Mouse (Mus musculus): ENCODE results near the gene Fhl3.

Fhl3 gene

DNA sequence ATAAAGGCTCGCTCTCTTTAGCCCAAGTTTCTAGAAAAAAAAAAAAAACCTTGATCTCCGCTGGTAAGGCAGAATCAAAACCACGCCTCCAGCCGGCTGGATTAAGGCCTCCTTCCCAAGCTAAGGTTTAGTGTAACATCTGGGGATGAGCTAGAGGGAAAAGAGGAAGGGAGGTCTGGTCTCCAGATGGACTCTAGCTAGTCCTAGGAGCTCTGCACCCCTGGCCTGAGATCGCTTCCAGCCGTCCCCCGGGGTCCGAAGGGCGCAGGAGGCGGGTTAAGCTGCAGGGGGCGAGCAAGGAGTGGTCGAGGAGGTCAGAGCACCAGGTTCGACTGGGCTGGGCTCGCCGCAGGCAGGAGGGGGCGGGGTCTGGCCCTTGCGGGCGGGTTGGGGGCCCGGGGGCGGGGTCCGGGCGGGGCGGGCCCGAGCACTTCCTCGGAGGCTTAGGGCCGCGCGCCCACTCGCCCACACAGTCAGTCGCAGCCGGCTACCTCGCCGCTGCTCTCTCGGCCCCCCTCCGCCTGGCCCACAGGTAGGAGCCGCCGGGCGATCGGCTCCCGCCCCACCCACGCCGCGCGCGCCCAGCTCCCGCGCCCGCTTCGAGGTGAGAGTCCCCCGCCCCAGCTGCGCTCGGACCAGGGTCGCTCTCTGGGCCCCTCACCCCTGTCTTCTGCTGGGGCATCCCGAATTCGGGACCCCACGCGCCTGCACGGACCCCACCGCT is at the start of gene Fhl3:
TSS of gene Fhl3 (plus strand) at position 454 of the 724 bp plus-strand sequence.
- peak; percentile 79 for DNase-seq (ENCODE audit: low read depth, low spot score)

DNA sequence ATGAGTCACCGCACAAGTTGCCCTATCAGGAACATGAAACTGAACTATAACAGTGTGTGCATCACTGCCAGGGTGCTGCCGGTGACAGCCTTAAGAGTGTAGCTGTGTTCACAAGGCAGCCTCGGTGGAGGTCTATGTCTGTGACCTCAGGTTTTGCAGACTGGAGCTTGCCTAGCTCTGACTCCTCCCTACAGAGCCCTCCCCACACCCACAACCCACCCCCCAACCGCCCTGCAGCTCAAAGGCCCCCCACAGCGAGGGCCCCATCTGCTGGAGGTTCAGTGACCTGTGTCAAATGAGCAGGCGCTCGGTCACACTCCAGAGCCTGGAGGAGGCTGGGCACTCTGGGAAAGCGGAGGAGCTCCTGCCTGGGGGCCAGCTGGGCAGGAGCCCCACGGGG is 47.6 kb upstream of the Fhl3 start:
- no peak for DNase-seq (ENCODE audit: low read depth, low spot score)

DNA sequence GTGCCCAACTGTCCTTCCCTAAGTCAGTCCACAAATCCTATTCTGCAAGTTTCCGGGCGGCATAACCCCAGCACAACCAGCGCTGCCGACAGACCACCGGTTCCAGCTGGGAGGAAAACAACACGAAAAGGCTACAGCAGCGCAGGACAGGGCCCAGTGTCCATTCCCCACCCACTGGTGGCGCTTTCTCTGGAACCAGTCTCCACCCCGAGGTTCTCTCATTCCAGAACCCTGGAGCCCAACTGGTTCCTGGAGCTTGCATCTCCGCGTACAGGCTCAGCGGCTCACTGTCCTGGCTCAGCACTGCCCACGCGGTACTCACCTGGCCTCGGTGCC is 44.0 kb upstream of the Fhl3 start, which contains the start of gene Pou3f1:
TSS of gene Pou3f1 (plus strand) at position 290 of the 336 bp plus-strand sequence.
- no peak for DNase-seq (ENCODE audit: low read depth, low spot score)

DNA sequence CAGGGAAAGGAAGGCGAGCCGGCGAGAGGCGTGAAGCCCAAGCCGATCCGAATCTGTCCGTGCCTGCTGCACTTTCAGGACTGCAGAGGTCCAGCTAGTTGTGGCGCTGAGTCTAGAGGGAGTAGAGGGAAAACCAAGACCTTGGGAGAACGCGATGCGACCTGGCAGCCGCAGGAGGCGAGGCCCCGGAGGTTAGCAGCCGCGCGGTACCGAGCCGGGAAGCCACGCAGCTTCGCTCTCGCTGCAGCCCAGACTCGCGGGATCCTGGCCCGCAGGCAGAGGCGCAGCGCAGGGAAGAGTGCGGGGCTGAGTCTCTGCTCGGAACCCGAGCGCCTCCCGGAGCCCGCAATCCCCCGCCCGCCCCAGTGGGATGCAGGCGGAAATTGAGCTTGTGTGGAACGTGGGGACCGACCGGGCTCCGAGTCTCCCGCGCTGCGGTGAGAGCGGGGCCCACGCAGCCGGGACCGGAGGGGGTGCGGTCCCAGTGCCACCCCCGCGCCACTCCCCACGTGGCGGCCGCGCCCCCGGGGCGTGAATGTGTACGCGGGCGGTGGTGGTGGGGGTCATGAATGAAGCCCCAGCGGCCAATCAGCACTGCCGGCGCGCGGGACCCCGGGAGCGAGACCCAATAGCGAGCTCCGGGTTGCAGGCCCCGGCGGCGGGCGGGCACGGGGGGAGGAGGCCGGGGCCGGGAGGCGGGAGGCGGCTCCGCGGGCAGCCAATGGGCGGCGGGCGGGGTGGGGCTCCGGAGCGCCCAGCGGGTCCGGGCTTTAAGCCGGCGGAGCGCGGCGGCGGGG is 43.4 kb upstream of the Fhl3 start:
- peak; percentile 54 for DNase-seq (ENCODE audit: low read depth, low spot score)

DNA sequence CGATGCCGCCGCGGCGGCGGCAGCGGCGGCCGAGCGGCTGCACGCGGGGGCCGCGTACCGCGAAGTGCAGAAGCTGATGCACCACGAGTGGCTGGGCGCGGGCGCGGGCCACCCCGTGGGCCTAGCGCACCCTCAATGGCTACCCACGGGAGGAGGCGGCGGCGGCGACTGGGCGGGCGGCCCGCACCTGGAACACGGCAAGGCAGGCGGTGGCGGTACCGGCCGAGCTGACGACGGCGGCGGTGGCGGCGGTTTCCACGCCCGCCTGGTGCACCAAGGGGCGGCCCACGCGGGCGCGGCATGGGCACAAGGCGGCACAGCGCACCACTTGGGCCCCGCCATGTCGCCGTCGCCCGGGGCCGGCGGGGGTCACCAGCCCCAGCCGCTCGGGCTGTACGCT is 42.7 kb upstream of the Fhl3 start:
- no peak for DNase-seq (ENCODE audit: low read depth, low spot score)

DNA sequence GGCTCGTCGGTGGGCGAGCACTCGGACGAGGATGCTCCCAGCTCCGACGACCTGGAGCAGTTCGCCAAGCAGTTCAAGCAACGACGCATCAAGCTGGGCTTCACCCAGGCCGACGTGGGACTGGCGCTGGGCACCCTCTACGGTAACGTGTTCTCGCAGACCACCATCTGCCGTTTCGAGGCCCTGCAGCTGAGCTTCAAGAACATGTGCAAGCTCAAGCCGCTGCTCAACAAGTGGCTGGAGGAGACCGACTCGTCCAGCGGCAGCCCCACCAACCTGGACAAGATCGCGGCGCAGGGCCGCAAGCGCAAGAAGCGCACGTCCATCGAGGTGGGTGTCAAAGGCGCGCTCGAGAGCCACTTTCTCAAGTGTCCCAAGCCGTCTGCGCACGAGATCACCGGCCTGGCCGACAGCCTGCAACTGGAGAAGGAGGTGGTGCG is 42.1 kb upstream of the Fhl3 start:
- DNase-seq (ENCODE audit: low read depth, low spot score) = no peak

DNA sequence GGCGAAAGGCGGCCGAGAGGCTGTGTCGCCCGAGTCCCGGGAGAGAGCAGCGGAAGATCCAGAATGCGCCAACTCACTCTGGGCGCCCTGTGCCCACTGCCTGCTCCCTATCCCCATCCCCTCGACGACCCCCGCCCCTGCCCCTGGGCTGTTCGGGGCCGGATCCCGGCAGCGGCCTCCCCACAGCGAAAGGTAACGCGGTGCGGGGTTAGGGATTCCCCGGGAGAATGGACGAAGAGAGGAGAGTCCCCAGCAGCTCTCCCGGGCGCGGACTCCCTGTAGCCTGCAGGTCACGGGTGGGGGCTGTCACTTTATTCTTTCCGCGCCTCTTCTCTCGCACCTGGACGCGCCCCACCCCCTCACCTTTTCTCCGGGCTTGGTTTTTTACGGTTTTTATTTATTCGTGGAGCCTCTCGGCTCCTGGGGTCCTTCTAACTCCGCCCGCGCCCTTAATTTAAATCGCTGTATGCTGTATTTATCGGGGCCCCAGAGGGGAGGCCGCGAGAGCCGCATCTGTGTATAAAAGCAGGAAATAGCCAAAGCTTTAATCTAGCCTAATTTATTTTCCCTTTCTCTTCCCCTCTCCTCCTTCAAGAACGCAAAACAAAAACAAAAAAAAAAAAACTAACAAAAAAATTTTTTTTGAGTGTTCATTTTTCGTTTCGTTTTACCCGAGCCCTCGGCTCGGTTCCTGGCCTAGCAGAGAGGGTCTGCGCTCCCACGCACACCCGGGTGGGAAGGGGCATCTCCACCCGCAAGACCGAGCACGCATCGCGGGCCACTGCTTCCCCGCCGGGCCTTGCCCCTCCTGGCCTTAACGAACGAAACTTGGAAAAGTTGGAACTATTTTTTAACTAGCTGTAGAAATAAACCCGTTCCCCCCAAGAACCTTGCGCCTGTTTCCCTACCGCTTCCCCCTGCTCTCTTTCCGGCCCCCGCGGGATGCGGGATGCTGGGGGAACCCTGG is 41.0 kb upstream of the Fhl3 start:
- DNase-seq (ENCODE audit: low read depth, low spot score) = no peak

DNA sequence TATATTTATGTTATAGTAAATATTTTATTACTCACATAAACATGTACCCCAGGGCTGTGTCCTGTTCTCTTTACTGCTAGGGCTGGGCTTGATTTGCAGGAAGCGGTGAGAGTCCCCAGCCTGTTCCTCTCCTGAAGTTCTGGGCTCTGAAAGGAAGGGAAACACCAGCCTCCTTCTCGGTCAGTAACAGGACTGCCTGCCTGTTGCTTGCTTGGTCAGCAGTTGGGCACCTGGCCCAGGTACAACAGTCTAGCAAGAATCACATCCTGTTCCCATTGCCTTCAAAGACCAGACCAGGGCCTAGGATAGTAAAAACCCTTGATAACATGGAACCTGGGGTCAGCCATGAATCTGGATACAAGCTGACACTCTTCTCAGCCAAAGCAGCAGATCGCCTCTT is 39.9 kb upstream of the Fhl3 start:
- DNase-seq (ENCODE audit: low read depth, low spot score) = no peak

DNA sequence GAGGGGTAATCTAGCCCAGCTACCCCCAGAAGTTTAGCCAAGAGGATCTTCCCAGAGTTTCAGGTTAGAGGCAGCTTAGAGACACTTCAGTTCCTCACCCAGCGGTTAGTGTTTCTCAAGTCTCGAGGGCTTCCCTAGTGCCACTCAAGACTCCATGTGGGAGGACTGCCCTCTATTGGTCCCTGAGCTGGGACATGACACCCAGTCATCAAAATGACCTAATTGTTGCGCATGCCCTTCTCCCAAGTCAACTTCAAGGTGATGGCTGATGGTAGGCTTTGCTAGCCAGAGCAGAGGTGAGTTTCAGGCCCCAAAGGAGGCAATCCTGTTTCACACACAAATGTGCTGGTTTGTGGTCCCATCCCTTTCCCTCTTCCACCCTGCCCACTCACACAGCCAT is 37.5 kb upstream of the Fhl3 start:
- DNase-seq (ENCODE audit: low read depth, low spot score) = no peak

DNA sequence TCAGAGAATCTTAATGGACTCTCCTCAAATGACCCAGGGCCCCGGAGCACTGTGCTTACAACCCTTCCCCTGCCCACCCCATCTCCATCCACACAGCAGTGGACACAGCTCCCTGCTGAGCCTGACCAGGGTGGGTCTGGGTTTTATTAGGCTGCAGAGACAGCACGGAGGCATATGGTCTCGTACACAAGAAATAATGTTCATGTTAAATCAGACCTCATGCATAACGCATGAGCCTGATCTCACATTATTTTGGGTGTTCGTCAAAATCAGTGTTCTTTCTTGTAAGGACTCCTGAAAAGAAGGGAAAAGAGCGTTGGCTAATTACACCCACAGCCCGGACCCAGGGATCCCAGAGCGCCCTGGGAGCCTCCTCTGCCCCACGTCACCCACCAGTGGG is 36.3 kb upstream of the Fhl3 start:
- no peak for DNase-seq (ENCODE audit: low read depth, low spot score)

DNA sequence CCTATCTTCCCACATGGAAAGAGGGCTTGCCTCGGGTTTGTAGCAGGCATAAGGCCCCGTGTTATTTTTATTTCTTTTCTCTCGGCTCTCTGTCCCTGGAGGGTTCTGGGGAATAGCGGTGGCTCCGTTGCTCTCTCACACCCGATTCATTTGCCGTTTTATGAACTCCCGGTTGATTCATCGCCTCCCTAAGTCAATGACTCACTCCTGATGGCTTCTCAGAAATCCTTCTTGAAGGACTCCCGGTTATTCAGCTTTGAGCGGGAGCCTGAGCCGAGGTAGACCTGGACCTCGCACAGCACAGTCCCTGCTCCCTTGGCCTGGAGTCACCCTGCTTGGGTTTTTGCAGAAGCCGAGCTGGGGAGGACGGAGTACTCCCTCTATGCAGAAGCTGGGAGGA is 35.9 kb upstream of the Fhl3 start:
- no peak for DNase-seq (ENCODE audit: low read depth, low spot score)

DNA sequence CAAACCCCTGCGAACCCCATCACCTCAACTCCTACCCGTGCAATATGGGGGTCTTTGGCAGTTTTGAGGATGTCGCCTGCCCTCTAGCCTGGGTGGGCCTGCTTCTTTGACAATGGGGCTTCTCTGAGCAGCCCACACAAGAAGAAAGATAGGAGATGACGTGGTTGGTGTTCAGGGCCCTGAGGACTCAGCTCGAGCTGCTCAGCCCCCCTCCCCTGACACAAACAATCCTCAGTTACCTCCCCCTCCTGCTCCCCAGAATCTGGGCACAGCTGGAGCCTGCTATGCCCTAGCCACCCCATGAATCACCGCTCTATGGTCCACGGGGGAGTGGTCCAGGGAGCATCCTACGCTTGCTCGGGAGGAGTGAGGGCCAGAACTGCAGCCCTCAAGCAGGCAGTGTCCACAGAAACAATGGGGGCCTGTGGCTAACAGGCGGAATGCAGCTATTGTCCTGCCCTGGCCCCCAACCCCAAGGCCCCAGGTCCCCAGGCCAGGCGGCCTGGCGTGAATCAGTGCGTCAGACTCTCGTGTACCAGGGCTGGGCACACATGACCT is 32.9 kb upstream of the Fhl3 start:
- no peak for DNase-seq (ENCODE audit: low read depth, low spot score)

DNA sequence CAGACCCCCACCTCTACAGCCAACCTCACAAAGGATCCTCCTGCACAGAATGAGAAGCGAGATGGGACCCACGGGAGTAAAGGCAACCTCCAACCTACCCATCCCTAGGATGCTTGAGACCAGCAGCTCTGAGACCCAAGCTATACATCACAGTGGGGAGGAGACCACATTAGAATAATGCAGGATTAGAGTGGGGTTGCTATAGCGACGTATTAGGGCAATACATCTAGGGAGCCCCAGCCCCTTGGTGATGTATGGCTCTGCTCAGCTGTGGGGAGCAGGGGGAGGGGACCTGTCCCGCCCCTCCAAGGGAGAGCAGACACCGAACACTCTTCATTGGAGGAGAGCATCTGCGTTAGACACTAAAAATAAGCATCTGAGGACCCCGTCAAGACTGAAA is 32.4 kb upstream of the Fhl3 start:
- DNase-seq (ENCODE audit: low read depth, low spot score) = no peak

DNA sequence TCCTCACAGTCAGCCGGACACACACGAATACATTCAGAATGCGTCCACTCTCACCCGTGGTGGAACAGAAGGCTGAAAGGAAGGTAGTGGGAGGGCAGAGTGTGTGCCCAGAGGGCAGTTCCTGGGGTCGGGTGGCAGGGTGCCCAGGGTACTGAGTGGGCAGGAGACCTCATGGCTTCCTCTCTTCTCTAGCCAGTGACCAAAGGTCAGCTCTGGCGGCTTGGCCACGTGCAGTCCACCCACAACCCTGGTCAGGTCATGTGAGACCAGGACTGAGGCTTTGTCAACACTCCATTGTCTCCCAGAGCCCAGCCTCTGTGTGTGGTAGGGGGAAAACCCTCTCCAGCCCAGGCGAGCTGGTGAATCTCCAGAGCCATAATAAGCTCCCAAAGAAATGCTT is 30.3 kb upstream of the Fhl3 start:
- DNase-seq (ENCODE audit: low read depth, low spot score) = no peak

DNA sequence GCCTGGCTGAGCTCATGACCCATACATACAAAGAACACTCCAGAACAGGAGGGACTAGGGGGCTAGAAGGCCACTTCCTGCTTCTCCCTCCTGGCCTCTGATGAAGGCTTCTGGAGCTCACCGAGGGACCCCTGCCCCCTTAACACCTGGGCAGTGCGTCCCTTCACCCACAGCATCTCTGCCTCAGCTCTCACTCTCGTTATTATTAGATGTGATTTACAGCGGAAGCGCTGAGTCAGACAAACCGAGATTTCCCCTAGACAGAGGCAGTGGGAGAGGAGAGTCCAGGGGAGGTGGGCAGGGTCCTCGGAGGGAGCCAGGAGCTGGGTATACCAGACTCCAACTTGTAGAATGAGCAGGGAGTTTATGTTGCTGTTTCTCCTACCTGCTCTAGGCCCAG is 28.9 kb upstream of the Fhl3 start:
- no peak for DNase-seq (ENCODE audit: low read depth, low spot score)

DNA sequence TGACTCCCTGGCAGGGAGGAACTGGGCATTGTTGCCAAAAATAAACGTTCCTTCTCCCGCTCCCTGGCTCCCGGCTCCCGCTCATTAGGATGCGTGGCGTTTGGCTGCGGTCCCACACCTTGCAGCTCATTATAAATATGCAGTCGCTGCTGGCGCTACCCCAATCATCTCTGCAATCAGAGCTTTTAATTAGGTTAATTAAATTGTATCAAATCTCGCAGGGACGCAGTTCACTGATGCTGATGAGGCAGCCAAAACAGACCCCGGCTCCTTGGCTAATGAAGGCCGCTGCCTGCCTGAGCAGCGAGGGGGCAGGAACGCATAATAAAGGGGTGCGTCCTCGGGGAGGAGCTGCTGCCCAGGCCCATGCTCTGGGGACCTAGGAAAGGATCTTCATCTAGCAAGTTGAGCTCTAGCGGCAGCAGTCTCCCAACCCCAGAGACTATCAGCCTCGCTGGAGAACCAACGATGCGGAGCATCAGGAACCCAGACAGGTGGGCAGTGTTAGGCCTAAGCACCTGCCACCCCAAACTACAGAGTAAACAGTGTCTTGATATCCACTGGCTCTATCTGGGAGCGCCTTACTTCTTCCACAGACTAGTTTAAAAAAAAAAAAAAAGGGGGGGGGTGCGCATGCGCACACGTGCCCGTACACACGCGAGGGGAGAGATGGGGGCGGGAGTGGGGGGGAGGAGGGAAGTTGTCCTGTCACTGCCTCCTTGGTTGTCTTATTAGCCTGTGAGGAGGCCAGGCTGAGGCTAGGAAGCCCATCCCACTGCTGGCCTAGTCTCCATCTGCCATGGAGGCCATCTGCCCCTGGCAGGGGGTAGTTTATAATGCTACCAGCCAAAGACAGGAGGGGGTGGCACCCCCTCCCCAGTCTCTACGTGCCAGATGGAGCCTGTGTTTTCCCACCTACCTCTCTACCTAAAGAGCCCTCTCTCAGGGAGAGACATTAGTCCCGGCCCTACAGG is 27.9 kb upstream of the Fhl3 start:
- DNase-seq (ENCODE audit: low read depth, low spot score) = no peak

DNA sequence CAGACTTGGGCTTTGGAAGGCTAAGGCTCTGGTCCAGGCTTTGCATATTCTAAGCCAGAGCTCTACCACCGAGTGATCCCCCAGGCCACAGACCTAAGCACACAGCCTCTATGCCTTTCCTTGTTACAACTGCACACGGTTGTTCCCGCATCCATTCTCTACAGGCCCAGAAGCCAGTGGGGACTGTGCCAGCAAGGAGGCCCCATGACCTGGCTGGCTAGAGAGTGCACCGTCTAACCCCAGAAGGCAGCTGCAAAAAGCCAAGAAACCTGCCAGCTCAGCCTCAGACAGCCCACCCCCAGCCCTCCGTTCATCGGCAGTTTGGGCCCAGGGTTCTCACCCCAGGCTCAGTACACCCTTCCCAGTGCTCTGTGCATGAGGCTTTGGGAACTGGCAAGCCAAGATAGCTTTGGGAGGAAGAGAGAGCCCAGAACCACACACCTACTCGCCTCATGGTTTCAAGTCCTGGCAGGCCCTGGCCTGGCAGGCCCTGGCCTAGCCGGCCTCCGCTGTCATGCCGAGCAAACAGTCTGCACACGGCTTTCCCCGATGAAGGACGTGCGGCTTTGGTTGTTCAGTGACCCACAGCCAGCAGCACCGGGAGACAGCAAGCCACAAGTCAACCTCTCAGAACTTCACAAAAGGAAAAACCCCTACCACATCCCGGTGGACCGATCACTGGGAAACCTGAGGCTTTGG is 26.0 kb upstream of the Fhl3 start:
- no peak for DNase-seq (ENCODE audit: low read depth, low spot score)

DNA sequence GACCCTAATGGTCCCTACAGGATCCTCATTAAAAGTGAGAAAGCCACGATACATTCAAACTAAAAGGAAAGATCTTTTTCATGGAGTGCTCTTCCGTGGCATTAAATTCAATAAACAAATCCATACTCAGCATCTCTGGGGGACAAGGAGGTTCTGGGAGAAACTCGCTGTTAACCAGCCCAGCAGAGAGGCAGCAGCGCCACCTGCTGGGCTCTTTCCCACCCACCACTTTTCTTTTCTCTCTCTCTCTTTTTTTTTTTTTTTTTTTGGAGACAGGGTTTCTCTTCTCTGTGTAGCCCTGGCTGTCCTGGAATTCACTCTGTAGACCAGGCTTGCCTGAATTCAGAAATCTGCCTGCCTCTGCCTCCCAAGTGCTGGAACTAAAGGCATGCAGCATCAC is 25.5 kb upstream of the Fhl3 start:
- peak; percentile 48 for DNase-seq (ENCODE audit: low read depth, low spot score)

DNA sequence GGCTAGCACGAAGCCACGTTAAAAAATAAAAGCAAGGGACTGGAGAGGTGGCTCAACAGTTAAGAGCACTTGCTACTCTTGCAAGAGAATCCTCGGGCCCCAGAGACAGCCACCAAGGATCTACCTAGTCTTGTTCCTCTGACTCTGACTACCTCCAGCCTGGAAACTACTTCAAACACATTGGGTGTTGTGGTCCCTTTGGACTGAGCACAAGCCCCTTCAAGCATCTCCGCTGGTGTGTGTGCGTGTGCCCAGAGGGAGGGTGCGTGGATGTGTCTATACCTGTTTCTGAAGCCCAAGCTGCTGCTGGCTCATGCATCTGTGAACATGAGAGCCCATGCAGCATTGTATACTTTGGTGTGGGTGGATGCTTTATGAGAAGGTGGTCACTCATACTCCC is 24.5 kb upstream of the Fhl3 start:
- no peak for DNase-seq (ENCODE audit: low read depth, low spot score)

DNA sequence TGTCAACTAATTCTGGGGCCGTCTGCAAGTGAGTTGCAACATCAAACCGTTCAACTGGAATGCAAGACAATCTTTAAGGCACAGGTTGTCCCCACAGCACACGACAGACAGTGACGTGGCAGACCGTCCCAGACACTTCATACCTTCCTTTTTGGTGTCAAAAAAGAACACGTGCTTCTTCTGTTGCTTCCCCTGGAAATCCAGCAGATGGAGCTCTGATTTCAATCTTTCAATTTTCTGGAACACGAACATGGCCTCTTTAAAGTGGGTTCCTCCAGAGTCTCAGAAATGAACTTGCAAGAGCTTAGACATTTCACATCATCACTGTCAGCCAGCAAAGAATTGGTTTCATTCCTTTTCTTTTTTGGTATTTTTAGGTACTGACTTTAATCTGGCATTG is 18.2 kb upstream of the Fhl3 start:
- DNase-seq (ENCODE audit: low read depth, low spot score) = no peak

All from skeletal muscle tissue, adult 2 months (tissue).